Mouse (Mus musculus) cerebellum, adult 2 months (tissue): ENCODE results near the gene Plppr3.

Experiments
- CTCF ChIP-seq: fragments of 200-500 bp; IDR thresholded peaks from 2 replicates; pipeline ENCODE4 v1.5.1; 2011; ENCODE audit warnings: low read depth, mild to moderate bottlenecking, control low read depth, low read length, moderate library complexity, borderline replicate concordance; ENCODE audit not compliant: insufficient read depth
- POLR2A ChIP-seq: fragments of 200-500 bp; IDR thresholded peaks from 2 replicates; pipeline ENCODE4 v1.6.1; 2011; ENCODE audit warnings: low read length, control low read depth, borderline replicate concordance; ENCODE audit not compliant: insufficient read depth

- no peak for TF ChIP-seq CTCF
- no peak for TF ChIP-seq POLR2A
These were observed 6.3 kb upstream of the Plppr3 start for GRCm38 (mm10) chr10:79880721-79881120.
